Mouse (Mus musculus) neutrophil, adult 5-6 weeks (primary cell): Measurements from ENCODE around the gene Oca2. TPM values are rescaled to one million over a fixed set of nuclear protein-coding genes. Genes with fewer than 3 reads are reported as not detected.

ENCODE experiments used
- ATAC-seq: fragments of 151-379, 151-347 bp; 2 replicates; pipeline ENCODE4 v1.8.0; 2017; ENCODE audit warnings: mild to moderate bottlenecking, moderate TSS enrichment; ENCODE audit not compliant: insufficient number of reproducible peaks, poor library complexity, low FRiP score, severe bottlenecking; ENCODE audit errors: extremely low read depth
- total RNA-seq: library from RNA; stranded (forward); fragments of 200-1000 nt; gene quantifications from 2 replicates; pipeline ENCODE4 v1.2.3, GENCODE M21; 2017

Oca2 gene
- total RNA-seq: not detected in 2 replicates

DNA sequence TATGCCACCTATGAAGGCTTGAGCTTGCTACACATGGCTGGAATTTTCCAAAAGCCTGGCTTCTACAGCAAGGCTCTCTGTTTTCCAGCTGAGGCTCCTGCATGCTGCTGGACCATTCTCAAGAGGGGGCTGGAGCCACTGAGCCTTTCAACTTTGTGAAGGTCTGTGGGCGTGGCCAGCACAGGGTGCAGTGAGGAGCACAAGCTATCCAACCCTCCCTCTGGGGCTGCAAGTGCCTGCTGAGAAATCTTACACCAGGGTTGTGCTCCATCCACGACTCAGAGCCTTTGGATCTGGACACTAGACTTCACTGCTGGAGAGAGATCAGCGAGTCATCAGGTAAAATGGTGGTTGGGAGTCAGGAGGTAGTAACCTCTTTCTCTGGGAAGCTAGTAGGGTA, at the start of gene Oca2:
Gene Oca2 (plus strand): TSS at position 218 of the 400 bp plus-strand sequence.
- no peak for ATAC-seq

DNA sequence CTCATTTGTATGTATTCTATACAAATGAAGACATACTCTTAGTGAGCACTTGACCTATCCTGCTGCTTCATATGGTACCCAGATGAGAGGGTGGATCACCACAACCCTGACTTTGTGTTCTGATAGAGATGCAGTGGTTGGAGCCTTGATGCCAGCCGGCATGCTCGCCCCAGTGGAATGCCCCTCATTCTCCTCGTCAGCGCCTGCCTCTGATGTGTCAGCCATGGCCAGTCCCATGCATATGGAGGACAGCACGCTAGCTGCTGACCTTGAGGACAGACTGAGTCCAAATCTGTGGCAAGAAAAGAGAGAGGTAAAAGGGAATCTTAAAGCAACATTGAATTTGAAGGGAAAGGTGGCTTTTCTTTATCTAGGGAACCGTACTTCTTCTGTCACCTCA, 48.5 kb upstream of the Oca2 start:
- no peak for ATAC-seq

DNA sequence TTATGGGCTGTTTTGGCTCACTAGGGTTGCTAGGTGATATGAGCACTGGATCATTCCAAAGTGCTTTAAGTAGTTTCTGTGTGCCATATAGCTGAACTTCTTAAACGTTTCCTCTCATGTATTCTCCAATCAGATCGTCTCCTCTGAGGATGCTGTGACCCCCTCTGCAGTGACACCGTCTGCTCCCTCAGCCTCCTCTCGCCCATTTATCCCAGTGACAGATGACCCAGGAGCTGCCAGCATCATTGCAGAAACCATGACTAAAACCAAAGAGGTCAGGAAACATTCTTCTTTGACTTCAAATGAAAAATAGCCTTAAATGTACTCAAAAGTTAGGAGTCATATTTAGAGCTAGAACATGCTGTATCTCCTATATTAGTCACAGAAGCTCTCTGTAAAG, 47.9 kb upstream of the Oca2 start:
- ATAC-seq: no peak

DNA sequence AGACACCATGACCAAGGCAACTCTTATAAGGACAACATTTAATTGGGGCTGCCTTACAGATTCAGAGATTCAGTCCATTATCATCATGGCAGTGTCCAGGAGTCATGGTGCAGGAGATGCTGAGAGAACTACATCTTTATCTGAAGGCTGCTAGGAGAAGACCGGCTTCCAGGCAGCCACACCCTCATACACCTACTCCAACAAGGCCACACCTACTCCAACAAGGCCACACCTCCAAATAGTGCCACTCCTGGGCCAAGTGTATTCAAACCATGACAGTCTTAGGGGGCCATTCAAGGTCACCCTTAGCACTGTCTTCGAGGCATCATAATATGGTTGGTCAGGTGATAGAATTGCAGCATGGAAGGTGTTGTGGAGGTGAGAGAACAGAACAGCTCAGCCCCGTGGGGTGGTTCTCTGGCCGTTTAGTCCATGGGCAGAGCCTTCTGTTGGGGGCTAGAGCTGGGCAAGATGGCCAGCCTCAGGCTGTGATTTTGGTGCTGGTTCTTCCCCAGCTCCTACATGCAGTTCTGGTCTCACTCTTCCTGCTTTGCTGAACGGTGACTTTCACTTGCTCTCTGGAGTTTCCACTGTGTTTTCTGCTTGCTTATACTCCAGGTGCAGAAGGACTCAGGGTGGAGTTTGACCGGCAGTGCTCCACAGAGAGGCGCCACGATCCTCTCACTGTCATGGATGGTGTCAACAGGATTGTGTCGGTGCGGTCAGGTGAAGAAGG, 37.9 kb upstream of the Oca2 start:
- no peak for ATAC-seq

DNA sequence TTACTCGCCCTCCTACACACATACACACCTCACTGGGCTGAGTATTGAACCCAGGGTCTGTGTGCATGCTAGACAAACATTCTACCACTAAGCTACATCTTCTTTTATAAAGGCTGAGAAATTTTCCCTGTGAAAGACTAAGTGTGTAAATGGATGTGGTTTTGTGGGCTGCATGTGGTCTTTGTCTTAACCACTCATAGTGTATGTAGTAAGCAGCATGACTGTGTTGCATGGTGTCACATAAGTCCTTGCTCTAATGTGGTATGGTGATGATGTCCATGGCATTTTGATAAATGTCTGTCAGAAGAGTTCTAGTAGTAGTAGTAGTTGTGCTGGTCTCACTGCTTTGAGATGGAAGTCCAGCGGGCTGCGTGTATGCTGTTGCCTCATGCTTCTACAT, 36.7 kb upstream of the Oca2 start:
- no peak for ATAC-seq

DNA sequence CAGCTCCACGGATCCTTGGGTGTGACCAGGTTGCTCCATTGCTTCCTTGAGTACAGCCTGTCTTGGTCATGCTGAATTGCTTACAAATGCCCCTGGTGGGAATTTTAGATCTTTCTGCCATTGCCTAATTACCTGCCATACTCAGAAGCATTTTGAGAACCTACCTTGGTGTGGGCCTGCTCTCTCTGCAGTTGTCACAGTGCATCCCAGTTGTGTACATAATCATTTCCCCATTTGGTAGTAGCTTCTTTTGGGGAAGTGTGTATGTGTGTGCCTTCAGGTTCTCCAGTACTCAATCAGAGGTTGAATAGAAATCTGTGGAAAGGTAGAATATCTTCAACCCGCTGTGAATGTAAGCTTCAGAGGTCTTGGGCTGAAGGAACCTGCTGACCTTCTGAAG, 36.3 kb upstream of the Oca2 start:
- ATAC-seq: no peak

DNA sequence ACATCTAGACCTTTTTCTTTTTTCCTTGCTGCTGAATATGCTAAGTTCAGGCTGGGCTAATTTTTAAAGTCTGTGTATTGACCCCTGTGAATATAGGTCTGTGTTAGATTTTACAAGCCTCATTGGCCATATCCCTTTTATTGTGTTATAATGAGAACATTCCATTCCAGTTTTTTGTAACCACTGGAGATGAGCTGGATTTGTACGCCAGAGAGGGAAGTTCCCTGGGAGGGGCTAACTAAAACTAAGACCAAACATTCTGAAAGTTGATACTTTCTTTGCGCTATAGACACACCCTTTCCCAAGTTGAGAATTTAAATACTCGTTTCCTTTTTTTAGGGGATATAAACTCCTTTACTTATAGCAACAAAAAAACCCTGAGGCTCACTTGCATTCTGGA, 34.7 kb upstream of the Oca2 start:
- no peak for ATAC-seq

DNA sequence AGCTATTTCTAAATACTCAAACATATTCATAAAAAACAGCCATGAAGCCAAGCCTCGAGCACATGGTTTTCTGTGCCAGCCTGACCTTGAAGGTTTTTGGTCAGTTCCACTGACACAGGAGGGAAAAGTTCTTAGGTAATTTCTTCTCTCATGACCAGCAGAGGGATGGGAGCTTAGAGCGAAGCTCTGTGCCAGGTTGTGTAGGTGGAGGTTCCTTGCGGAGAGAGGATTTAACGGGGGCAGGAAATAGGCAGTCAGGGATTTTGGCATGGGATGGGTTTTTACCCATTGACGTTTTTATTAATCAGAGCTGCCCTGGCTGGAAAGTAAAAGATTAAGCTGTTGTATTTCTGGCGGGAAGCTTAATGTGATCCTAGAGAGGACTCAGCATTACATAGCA, 18.7 kb upstream of the Oca2 start:
- no peak for ATAC-seq

DNA sequence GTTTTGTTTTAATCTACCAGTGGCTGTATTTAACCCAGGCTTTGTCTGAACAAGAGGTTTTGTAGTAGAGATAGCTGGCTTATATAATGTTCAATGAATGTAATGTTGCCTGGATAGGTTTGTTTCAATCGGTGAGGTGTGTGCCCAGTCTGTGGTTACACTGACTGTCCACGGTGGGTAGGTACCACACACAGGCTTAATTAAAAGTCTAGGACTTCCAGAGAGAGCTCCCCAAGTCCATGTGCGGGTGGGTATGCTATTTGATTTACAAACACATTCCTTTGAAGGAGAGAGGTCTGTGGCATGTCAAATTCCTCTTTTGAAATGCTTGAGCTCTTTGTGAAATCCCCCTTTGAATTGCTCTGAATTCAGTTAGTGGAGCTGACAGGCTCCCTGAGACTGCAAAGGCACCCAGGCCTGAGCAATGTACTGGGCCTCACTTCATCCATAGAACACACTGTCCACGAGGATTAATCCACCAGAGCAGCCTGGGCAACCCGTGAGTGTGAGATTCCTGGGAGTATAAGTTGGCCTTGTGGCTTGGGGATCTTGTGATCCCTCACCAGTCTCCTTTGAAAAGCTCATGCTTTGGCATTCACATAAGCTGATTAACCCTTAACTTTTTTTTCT, 3.7 kb upstream of the Oca2 start:
- ATAC-seq: no peak

DNA sequence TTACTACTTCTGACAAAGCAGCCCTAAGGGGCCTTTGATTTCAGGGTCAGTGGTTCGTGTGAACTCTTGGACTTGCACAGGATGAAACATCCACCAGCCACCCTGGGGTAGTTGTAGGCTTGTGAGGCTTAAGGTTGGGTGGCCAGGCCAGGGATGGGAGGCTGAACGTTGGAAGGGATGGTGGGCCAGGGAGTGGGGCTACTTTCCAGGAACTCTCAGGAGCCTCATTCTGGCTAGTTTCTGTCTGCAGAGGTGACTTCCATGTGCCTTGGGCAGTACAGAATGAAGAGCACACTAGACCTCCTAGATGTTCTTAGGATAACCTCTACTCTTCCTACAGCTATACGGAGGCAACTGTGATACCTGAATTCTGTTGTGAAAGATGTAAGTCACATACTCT, 2.9 kb upstream of the Oca2 start:
- no peak for ATAC-seq

DNA sequence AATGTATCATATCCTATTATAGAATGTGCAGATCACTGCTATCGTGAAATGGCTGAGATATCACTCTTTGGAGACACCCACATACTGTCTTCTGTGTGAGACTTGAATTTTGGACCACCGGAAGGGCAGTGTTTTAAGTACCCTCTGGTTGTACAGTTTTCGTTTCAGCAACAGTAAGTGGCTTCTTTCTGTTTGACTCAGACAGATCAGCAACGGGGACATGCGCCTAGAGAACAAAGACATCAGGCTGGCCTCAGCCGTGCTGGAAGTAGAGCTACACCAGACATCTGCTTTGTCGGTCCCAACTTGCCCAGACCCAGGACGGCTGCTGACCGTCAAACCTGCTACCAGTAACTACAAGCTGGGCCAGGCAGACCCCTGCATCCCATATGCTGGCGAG, 15.0 kb downstream of the Oca2 start:
- ATAC-seq: no peak

DNA sequence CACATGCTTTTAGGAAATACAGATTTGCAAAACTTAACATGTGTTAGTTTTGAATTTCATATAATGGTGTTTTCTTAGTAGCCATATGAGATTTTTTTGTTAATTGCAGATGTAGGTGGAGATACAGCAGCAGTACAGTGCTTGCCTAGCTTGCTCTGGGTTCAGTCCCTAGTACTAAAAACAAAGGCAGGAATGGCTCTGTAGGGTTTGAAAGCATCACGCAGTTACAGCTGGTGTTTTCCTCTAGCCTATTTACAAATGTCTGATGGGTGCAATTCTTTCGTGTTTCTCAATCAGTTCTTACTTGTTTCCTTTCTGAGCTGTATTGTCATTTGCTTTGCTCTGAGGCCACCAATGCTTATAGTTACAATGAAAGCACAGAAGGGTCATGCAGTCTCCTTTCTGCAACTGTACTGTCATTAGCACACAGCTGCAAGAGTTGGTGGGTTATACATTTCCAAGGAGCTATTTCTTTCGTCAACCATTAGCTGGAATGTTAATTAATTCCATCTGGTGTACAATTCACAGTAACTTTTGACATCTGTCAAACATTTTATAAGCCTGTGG, 18.4 kb downstream of the Oca2 start:
- no peak for ATAC-seq

DNA sequence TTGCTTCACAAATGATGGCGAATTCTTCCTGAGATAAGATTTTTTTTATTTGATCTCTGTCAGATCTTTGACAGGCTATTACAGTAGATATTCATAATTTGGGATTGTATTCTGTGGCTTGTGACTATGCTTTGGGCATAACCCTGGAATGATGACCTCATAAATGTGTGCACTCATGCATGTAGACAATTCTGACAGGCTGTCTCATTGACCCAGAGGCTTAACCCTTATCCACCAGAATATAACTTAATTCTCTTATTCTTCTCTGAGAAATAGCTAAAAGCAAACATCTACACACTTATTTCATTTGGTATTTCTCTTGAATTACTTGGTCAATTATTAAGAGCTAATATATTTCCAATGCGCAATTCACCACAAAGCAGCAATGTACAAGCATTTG, 37.9 kb downstream of the Oca2 start:
- ATAC-seq: no peak

DNA sequence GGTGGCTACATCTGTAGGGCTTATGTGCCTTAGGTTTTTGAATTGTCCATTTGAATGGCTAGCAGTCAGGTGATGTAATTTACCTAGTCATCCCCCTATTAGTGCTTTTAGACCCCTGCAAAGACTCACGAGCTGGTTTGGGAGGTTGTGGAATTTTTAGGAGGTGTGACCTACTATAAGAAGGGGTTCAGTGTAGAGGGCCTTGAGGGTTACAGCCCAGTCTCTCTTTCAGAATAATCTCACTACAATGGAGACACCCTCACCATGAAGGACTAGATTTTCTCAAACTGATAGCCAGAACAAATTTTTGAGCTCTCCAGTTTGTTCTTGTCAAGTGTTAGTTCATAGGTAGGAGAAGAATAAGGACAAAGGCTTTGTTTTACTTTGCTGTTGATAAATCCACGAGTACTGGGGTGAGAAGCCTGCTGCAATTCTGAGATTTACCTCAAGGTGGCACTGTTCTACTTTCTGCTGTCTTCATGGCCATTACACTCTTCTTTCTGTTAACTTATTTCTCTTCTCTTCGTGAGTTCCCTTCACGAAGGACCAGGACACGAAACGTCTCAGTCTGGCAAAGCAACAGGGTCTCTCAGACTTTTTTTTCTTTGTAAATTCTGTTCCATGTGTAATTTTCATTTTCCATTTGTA, 52.0 kb downstream of the Oca2 start:
- ATAC-seq: no peak

DNA sequence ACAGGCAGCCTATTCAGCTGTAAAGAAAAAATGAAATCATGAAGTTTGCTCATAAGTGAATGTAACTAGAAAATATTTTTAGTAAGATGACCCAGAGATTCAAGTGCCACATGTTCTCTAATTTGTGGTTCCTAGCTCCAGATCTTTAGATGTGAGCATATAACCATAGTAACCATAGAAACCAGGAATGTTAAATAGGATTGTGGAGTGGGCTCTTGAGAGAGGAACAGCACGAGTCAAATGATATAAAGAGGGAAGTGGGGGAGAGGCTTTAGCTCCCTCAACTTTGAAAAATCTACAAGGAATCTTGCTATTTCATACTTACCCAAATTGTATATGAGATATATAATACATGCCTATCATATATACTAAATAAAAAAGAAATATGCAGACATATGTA, 64.8 kb downstream of the Oca2 start:
- no peak for ATAC-seq

DNA sequence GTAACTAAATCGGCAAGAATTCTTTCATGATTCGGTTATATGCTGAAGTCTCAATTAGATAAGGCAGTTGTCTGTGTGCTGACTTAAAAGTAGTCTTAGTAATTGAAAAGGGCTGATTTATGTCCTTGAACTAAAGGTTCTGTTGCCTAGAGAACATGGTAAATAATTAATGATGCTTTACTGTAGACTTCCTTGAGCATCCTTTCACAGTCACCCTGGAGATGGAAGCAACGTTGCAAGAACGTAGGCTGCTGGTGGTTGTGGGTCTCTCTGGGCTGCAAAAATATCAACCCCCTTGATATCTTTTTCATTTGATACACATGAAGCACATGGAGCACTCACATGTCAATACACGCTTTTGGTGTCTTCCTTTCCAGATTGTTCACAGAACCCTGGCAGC, 74.8 kb downstream of the Oca2 start:
- ATAC-seq: no peak

DNA sequence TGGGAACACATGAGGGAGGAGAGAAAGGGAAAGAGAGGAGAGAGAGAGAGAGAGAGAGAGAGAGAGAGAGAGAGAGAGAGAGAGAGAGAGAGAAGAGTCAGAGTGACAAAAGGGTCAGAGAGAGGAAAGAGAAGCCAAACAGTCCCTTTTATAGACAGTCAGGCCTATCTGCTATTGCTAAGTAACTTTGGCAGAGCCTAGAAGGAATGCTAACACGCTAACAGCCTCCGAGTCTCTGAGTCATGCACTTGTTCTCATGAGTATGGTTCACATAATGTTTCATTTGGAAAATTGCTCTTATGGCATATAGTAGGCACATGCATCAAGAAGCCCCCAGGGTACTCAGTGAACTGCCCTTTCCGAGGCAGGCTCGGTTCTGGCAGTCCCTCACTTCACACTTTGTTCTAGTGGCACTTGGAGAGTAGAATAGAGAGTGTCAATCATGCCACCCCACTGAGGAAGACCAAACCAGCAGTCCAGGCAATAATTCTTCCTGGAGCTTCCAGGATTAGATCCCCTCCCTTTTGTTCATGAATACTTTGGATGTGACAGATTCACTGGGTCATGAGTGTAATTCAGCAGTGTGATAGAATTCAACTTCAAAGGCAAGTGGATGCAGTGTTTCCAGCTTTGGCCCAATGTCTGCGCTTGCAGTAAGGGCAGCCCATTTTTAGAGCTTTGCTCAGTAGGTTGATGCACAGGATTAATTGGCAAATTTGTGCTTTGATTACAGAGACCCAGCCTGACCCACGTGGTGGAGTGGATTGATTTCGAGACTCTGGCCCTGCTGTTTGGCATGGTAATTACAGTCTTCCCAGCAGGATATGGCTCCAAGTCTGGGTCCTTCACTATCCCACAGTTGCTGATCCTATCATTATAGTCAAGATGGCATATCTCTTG, 76.3 kb downstream of the Oca2 start:
- no peak for ATAC-seq

DNA sequence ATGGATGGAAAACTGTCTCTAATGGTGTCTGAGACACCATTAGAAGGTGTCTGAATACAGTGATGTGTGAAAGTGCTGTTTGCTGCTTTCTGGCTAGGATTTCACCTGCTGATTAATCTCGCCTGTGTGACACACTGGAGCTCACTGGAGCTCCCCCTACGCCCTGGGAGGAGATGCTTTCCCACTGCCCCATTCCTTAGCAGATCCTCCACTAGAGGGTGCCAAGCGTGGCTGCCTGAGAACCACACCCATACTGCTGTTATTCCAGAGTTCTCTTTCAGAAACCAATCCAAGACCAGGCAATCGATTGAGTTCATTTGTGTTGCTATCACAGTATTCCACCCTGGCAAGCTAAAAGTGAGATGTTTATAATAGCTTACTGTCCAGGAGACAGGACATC, 88.2 kb downstream of the Oca2 start:
- ATAC-seq: no peak

DNA sequence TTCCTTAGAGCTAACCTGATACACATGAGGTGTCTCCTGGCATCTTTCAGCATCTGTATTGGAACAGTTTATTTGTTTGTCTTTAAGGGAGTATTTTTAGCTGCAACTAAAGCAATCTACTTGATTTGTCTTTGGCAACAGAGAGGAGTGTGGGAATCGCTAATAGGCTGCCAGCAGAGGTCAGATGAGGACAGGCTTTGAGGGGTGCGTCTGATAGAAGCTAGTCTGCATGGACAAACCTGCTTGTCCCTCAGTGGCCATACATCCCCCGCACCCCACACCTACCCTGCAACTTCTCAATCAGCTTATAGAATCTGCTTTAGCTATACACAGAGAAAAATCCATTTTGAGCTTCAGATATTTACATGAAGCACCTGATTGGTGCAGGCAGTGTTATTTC, 109.0 kb downstream of the Oca2 start:
- ATAC-seq: no peak
